Mouse (Mus musculus): ENCODE data around the gene Grin1. TPM values are rescaled to one million over a fixed set of nuclear protein-coding genes. Genes with fewer than 3 reads are reported as not detected.

Grin1 gene
- total and polyA plus RNA-seq, 2 experiments from 2014 or later: 71.5 to 146 TPM

DNA sequence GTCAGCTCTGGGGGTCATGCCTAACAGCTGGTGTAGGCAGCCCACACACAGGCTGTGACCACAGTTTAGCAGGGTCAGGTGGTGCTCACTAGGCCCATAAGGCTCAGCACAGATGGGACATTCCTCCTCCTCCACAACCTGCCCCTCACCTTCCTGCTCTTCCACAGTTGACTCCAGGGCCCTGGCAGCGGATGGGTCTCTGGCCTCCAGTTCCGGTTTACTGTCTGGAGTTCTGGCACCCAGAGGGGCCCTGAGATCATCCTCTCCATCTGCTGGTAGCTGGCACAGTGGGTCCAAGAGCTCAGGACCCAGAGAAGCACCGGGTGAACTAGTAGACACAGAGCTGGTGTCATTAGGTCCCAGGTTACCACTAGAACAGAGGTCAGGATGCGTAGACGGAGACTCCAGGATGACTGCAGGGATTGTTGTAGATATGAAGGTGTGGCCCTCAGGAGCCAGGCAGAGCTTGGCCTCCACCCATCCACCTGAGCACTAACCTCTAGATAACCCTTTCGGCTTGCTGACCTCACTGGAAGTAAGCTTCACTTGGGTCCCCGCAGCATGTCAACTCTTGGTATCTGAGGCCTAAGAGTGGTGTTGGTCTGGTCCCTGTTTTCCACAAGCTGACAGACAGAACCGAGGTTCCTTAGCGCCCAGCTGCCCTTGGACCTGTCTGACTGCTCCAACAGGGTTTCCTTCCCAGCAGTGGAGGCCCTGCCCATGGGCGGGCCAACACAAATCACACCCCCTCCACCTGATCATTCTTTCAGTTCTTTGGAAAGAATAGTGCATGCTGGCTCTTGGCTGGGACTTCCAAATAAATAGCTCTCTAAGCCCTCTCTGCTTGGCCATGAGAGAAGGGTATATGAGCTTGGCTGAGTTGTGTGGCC lies 72.6 kb downstream of the Grin1 start, which contains the start of gene AL732309.1:
Gene AL732309.1, minus strand, starts transcription at position 681 of the 890 bp plus-strand sequence.
- no peaks in the 10 kb centered on the region for H3K27me3 ChIP-seq (ENCODE audit: insufficient read depth, low read length)
- H3K4me1 ChIP-seq (ENCODE audit: insufficient read depth, low read length): peaks cover 8% of the 10 kb centered on the region; the same call in 1 of the 2 replicates
- 94% methylated on average over 9 of the region's 10 CpGs for WGBS
- DNase-seq (ENCODE audit: low spot score) (no peak), ATAC-seq (ENCODE audit: low FRiP score) (no peak)
- H3K4me3 ChIP-seq (ENCODE audit: low read depth, low read length): no peak within 1 kb of the TSS
- H3K27ac ChIP-seq (ENCODE audit: low read depth, low read length): no peak within 1 kb of the TSS
- no peak within 1 kb of the TSS for H3K4me2 ChIP-seq (ENCODE audit: low read depth, low read length, poor library complexity, severe bottlenecking)
- no peak for TF ChIP-seq CTCF (IDR thresholded peaks at IDR 0.05)
- no peaks in the 10 kb centered on the region for H3K9me3 ChIP-seq (ENCODE audit: low read length)
- no peak within 1 kb of the TSS for H3K9ac ChIP-seq (replicated peaks; ENCODE audit: low read length, poor library complexity, severe bottlenecking)
- peaks cover 32% of the 10 kb centered on the region for H3K36me3 ChIP-seq (ENCODE audit: insufficient read depth, low read length)

DNA sequence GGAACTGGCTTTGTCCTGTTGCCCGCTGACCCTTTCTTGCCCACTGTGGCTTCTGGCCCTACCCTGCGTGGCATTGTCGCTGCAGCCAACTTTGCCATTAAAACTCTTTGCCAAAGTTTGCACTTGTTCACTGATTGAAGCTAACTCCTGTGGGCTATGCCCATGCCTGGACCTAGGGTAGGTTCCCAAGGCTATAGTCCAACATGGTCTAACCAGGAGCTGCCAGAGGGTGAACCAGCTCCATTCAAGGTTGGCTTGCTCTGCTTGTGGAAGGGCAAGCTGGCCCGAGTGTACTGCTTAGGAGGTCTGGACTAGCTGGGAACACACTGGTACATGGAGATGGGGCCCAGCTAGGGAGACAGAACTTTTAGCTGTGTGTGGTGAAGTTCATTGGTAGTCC lies 74.8 kb downstream of the Grin1 start:
- 88% methylated on average over 4 of the region's 4 CpGs for WGBS
- no peak overlapping the region for H3K9ac ChIP-seq (replicated peaks; ENCODE audit: low read length, poor library complexity, severe bottlenecking)
- DNase-seq (ENCODE audit: low spot score): no peak
- ATAC-seq (ENCODE audit: low FRiP score): no peak
- H3K27ac ChIP-seq (ENCODE audit: low read depth, low read length): no peak overlapping the region
- H3K4me3 ChIP-seq (ENCODE audit: low read depth, low read length): no peak overlapping the region
- H3K27me3 ChIP-seq (ENCODE audit: insufficient read depth, low read length): no peaks in the 10 kb centered on the region
- TF ChIP-seq CTCF (IDR thresholded peaks at IDR 0.05): no peak
- H3K4me1 ChIP-seq (ENCODE audit: insufficient read depth, low read length): peaks cover 9% of the 10 kb centered on the region; the same call in 1 of the 2 replicates
- H3K9me3 ChIP-seq (ENCODE audit: low read length): no peaks in the 10 kb centered on the region
- H3K4me2 ChIP-seq (ENCODE audit: low read depth, low read length, poor library complexity, severe bottlenecking): no peak overlapping the region
- peaks cover 25% of the 10 kb centered on the region for H3K36me3 ChIP-seq (ENCODE audit: insufficient read depth, low read length)

- no peaks in the 10 kb centered on the region for H3K9me3 ChIP-seq (ENCODE audit: low read length)
These were observed 75.6 kb downstream of the Grin1 start for GRCm38 (mm10) chr2:25243342-25243741.

DNA sequence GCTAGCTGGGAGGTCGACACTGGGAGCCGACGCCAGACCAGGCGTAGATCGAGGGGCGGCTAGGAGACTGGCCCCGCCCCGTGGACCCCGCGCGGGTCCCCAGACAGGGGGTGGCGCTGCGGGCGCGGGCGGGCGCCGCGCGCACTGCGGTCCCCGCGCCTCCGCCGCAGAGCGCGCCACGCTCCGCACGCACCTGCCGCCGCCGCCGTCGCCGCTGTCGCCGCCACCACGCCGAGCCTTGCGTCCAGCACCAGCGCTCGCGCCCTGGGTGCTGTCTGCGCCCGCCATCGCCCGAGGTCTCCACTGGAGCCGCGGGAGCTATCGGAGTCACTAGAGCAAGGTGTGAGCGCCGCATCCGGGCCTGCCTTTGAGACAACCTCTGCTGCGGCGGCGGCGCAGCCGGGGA lies 76.9 kb downstream of the Grin1 start, which contains the start of the genes Rnf208 and Cysrt1:
Gene Rnf208, plus strand, starts transcription at position 155 of the 406 bp plus-strand sequence.
Gene Cysrt1, minus strand, starts transcription at position 352 of the 406 bp plus-strand sequence.
- TF ChIP-seq CTCF (IDR thresholded peaks at IDR 0.05): no peak
- ATAC-seq (ENCODE audit: low FRiP score) (peak; percentile 60), DNase-seq (ENCODE audit: low spot score) (peak; percentile 57)
- Histone ChIP-seq H3K36me3 (ENCODE audit: insufficient read depth, low read length) (peaks cover 17% of the 10 kb centered on the region), H3K4me1 (ENCODE audit: insufficient read depth, low read length) (peaks cover 9% of the 10 kb centered on the region; the same call in 1 of the 2 replicates), H3K4me3 (ENCODE audit: low read depth, low read length) (peak within 1 kb of the TSS; percentile 75), H3K4me2 (ENCODE audit: low read depth, low read length, poor library complexity, severe bottlenecking) (peak within 1 kb of the TSS; percentile 94), H3K9me3 (ENCODE audit: low read length) (no peaks in the 10 kb centered on the region), H3K9ac (replicated peaks; ENCODE audit: low read length, poor library complexity, severe bottlenecking) (peak within 1 kb of the TSS; percentile 87), H3K27ac (ENCODE audit: low read depth, low read length) (peak within 1 kb of the TSS; percentile 80), H3K27me3 (ENCODE audit: insufficient read depth, low read length) (no peaks in the 10 kb centered on the region)
- 2% methylated on average over 42 of the region's 59 CpGs for WGBS

More at GRCm38 (mm10) chr2:25243342-25243741, 75.6 kb downstream of the Grin1 start:
- peaks cover 24% of the 10 kb centered on the region for H3K36me3 ChIP-seq (ENCODE audit: insufficient read depth, low read length)
- no peak for TF ChIP-seq CTCF (IDR thresholded peaks at IDR 0.05)
- H3K9ac ChIP-seq (replicated peaks; ENCODE audit: low read length, poor library complexity, severe bottlenecking): peak overlapping the region; percentile 87
- H3K4me2 ChIP-seq (ENCODE audit: low read depth, low read length, poor library complexity, severe bottlenecking): peak overlapping the region; percentile 94
- peaks cover 9% of the 10 kb centered on the region; the same call in 1 of the 2 replicates for H3K4me1 ChIP-seq (ENCODE audit: insufficient read depth, low read length)
- no peak for ATAC-seq (ENCODE audit: low FRiP score)
- 85% methylated on average over 8 of the region's 8 CpGs for WGBS
- no peaks in the 10 kb centered on the region for H3K27me3 ChIP-seq (ENCODE audit: insufficient read depth, low read length)
- DNase-seq (ENCODE audit: low spot score): no peak
- no peak overlapping the region for H3K27ac ChIP-seq (ENCODE audit: low read depth, low read length)
- peak overlapping the region; percentile 75 for H3K4me3 ChIP-seq (ENCODE audit: low read depth, low read length)

GRCm38 (mm10) chr2:25241438-25241775 lies 77.6 kb downstream of the Grin1 start:
- WGBS: 14% methylated on average over 6 of the region's 6 CpGs

More at GRCm38 (mm10) chr2:25241438-25241775, 77.6 kb downstream of the Grin1 start:
- Histone ChIP-seq H3K36me3 (ENCODE audit: insufficient read depth, low read length) (peaks cover 17% of the 10 kb centered on the region), H3K27me3 (ENCODE audit: insufficient read depth, low read length) (no peaks in the 10 kb centered on the region), H3K9me3 (ENCODE audit: low read length) (no peaks in the 10 kb centered on the region), H3K4me3 (ENCODE audit: low read depth, low read length) (peak overlapping the region; percentile 75), H3K27ac (ENCODE audit: low read depth, low read length) (peak overlapping the region; percentile 80), H3K4me2 (ENCODE audit: low read depth, low read length, poor library complexity, severe bottlenecking) (peak overlapping the region; percentile 94), H3K4me1 (ENCODE audit: insufficient read depth, low read length) (peaks cover 9% of the 10 kb centered on the region; the same call in 1 of the 2 replicates), H3K9ac (replicated peaks; ENCODE audit: low read length, poor library complexity, severe bottlenecking) (peak overlapping the region; percentile 87)
- no peak for TF ChIP-seq CTCF (IDR thresholded peaks at IDR 0.05)
- no peak for DNase-seq (ENCODE audit: low spot score)
- ATAC-seq (ENCODE audit: low FRiP score): peak; percentile 47; the same call in 1 of the 2 replicates

Other genes with a start within 250 kb of the Grin1 start
Only the 30 nearest of the 35 such genes appear.
- gene Nrarp, start 138.4 kb downstream of the Grin1 start, total RNA-seq (2014; rRNA removed): 49.2 and 49.9 TPM in 2 replicates
- gene Nrarp, start 138.4 kb downstream of the Grin1 start, polyA plus RNA-seq (2015; fragmentation: Nextera tagmentation; extraction: Ambion mirVana): 16.1 and 16.5 TPM in 2 replicates
- 1.7 and 3.5 TPM in 2 replicates for gene Tor4a, start 122.3 kb downstream of the Grin1 start, total RNA-seq (2014; rRNA removed)
- 0.98 and 1.3 TPM in 2 replicates for gene Tor4a, start 122.3 kb downstream of the Grin1 start, polyA plus RNA-seq (2015; fragmentation: Nextera tagmentation; extraction: Ambion mirVana)
- 87.0 and 101 TPM in 2 replicates for gene Nelfb, start 107.7 kb downstream of the Grin1 start, total RNA-seq (2014; rRNA removed)
- gene Nelfb, start 107.7 kb downstream of the Grin1 start, polyA plus RNA-seq (2015; fragmentation: Nextera tagmentation; extraction: Ambion mirVana): 90.4 TPM in 2 replicates
- 0.38 TPM in 1 of 2 replicates, not detected in the other for gene Stpg3, start 104.5 kb downstream of the Grin1 start, total RNA-seq (2014; rRNA removed)
- not detected in 2 replicates for gene Stpg3, start 104.5 kb downstream of the Grin1 start, polyA plus RNA-seq (2015; fragmentation: Nextera tagmentation; extraction: Ambion mirVana)
- not detected in 2 replicates for gene Fam166a, start 100.4 kb downstream of the Grin1 start, total RNA-seq (2014; rRNA removed)
- gene Fam166a, start 100.4 kb downstream of the Grin1 start, polyA plus RNA-seq (2015; fragmentation: Nextera tagmentation; extraction: Ambion mirVana): 1.5 TPM in 1 of 2 replicates, not detected in the other
- 547 and 625 TPM in 2 replicates for gene Tubb4b, start 94.5 kb downstream of the Grin1 start, total RNA-seq (2014; rRNA removed)
- gene Tubb4b, start 94.5 kb downstream of the Grin1 start, polyA plus RNA-seq (2015; fragmentation: Nextera tagmentation; extraction: Ambion mirVana): 461 and 501 TPM in 2 replicates
- not detected in 2 replicates for gene Slc34a3, start 84.8 kb downstream of the Grin1 start, total RNA-seq (2014; rRNA removed)
- gene Slc34a3, start 84.8 kb downstream of the Grin1 start, polyA plus RNA-seq (2015; fragmentation: Nextera tagmentation; extraction: Ambion mirVana): not detected in 2 replicates
- 0.33 TPM in 1 of 2 replicates, not detected in the other for gene Rnf224, start 82.4 kb downstream of the Grin1 start, total RNA-seq (2014; rRNA removed)
- not detected in 2 replicates for gene Rnf224, start 82.4 kb downstream of the Grin1 start, polyA plus RNA-seq (2015; fragmentation: Nextera tagmentation; extraction: Ambion mirVana)
- 130 and 157 TPM in 2 replicates for gene Rnf208, start 76.9 kb downstream of the Grin1 start, total RNA-seq (2014; rRNA removed)
- 240 and 253 TPM in 2 replicates for gene Rnf208, start 76.9 kb downstream of the Grin1 start, polyA plus RNA-seq (2015; fragmentation: Nextera tagmentation; extraction: Ambion mirVana)
- 1.2 TPM in 1 of 2 replicates, not detected in the other for gene Cysrt1, start 76.7 kb downstream of the Grin1 start, total RNA-seq (2014; rRNA removed)
- gene Cysrt1, start 76.7 kb downstream of the Grin1 start, polyA plus RNA-seq (2015; fragmentation: Nextera tagmentation; extraction: Ambion mirVana): 0.19 TPM in 1 of 2 replicates, not detected in the other
- 7.3 and 12.3 TPM in 2 replicates for gene AL732309.1, start 72.3 kb downstream of the Grin1 start, total RNA-seq (2014; rRNA removed)
- gene AL732309.1, start 72.3 kb downstream of the Grin1 start, polyA plus RNA-seq (2015; fragmentation: Nextera tagmentation; extraction: Ambion mirVana): 2.4 and 3.0 TPM in 2 replicates
- gene Tmem203, start 63.7 kb downstream of the Grin1 start, total RNA-seq (2014; rRNA removed): 34.4 and 47.8 TPM in 2 replicates
- gene Tmem203, start 63.7 kb downstream of the Grin1 start, polyA plus RNA-seq (2015; fragmentation: Nextera tagmentation; extraction: Ambion mirVana): 20.0 and 22.7 TPM in 2 replicates
- gene Tprn, start 56.6 kb downstream of the Grin1 start, total RNA-seq (2014; rRNA removed): 23.7 and 45.5 TPM in 2 replicates
- 17.8 and 18.1 TPM in 2 replicates for gene Tprn, start 56.6 kb downstream of the Grin1 start, polyA plus RNA-seq (2015; fragmentation: Nextera tagmentation; extraction: Ambion mirVana)
- 71.7 and 83.9 TPM in 2 replicates for gene Ssna1, start 46.7 kb downstream of the Grin1 start, total RNA-seq (2014; rRNA removed)
- gene Ssna1, start 46.7 kb downstream of the Grin1 start, polyA plus RNA-seq (2015; fragmentation: Nextera tagmentation; extraction: Ambion mirVana): 158 and 172 TPM in 2 replicates
- gene Anapc2, start 46.7 kb downstream of the Grin1 start, total RNA-seq (2014; rRNA removed): 35.0 and 39.3 TPM in 2 replicates
- 103 and 107 TPM in 2 replicates for gene Anapc2, start 46.7 kb downstream of the Grin1 start, polyA plus RNA-seq (2015; fragmentation: Nextera tagmentation; extraction: Ambion mirVana)
- gene Tmem210, start 31.0 kb downstream of the Grin1 start, total RNA-seq (2014; rRNA removed): not detected in 2 replicates
- not detected in 2 replicates for gene Tmem210, start 31.0 kb downstream of the Grin1 start, polyA plus RNA-seq (2015; fragmentation: Nextera tagmentation; extraction: Ambion mirVana)
- gene Lrrc26, start 29.3 kb downstream of the Grin1 start, total RNA-seq (2014; rRNA removed): not detected in 2 replicates
- gene Lrrc26, start 29.3 kb downstream of the Grin1 start, polyA plus RNA-seq (2015; fragmentation: Nextera tagmentation; extraction: Ambion mirVana): 0.23 and 0.26 TPM in 2 replicates
- 58.9 and 60.0 TPM in 2 replicates for gene Man1b1, start 13.2 kb upstream of the Grin1 start, total RNA-seq (2014; rRNA removed)
- 42.2 and 53.1 TPM in 2 replicates for gene Man1b1, start 13.2 kb upstream of the Grin1 start, polyA plus RNA-seq (2015; fragmentation: Nextera tagmentation; extraction: Ambion mirVana)
- gene Dpp7, start 37.2 kb upstream of the Grin1 start, total RNA-seq (2014; rRNA removed): 14.9 and 20.3 TPM in 2 replicates
- gene Dpp7, start 37.2 kb upstream of the Grin1 start, polyA plus RNA-seq (2015; fragmentation: Nextera tagmentation; extraction: Ambion mirVana): 22.7 and 26.2 TPM in 2 replicates
- gene Uap1l1, start 46.5 kb upstream of the Grin1 start, total RNA-seq (2014; rRNA removed): 7.9 and 9.9 TPM in 2 replicates
- 11.7 and 14.1 TPM in 2 replicates for gene Uap1l1, start 46.5 kb upstream of the Grin1 start, polyA plus RNA-seq (2015; fragmentation: Nextera tagmentation; extraction: Ambion mirVana)
- gene Sapcd2, start 53.1 kb upstream of the Grin1 start, total RNA-seq (2014; rRNA removed): 18.9 and 21.6 TPM in 2 replicates
- 12.7 and 13.4 TPM in 2 replicates for gene Sapcd2, start 53.1 kb upstream of the Grin1 start, polyA plus RNA-seq (2015; fragmentation: Nextera tagmentation; extraction: Ambion mirVana)
- gene Entpd2, start 76.7 kb upstream of the Grin1 start, total RNA-seq (2014; rRNA removed): 4.2 and 4.4 TPM in 2 replicates
- gene Entpd2, start 76.7 kb upstream of the Grin1 start, polyA plus RNA-seq (2015; fragmentation: Nextera tagmentation; extraction: Ambion mirVana): 10.4 and 10.6 TPM in 2 replicates
- 199 and 234 TPM in 2 replicates for gene Npdc1, start 80.2 kb upstream of the Grin1 start, total RNA-seq (2014; rRNA removed)
- gene Npdc1, start 80.2 kb upstream of the Grin1 start, polyA plus RNA-seq (2015; fragmentation: Nextera tagmentation; extraction: Ambion mirVana): 470 and 481 TPM in 2 replicates
- gene Fut7, start 104.1 kb upstream of the Grin1 start, total RNA-seq (2014; rRNA removed): 0.42 and 1.6 TPM in 2 replicates
- 0.22 and 0.23 TPM in 2 replicates for gene Fut7, start 104.1 kb upstream of the Grin1 start, polyA plus RNA-seq (2015; fragmentation: Nextera tagmentation; extraction: Ambion mirVana)
- gene Abca2, start 109.5 kb upstream of the Grin1 start, total RNA-seq (2014; rRNA removed): 79.8 and 84.3 TPM in 2 replicates
- gene Abca2, start 109.5 kb upstream of the Grin1 start, polyA plus RNA-seq (2015; fragmentation: Nextera tagmentation; extraction: Ambion mirVana): 13.5 and 14.5 TPM in 2 replicates
- gene Clic3, start 137.7 kb upstream of the Grin1 start, total RNA-seq (2014; rRNA removed): 0.61 and 0.66 TPM in 2 replicates
- 2.0 and 2.4 TPM in 2 replicates for gene Clic3, start 137.7 kb upstream of the Grin1 start, polyA plus RNA-seq (2015; fragmentation: Nextera tagmentation; extraction: Ambion mirVana)
- 163 and 195 TPM in 2 replicates for gene Paxx, start 141.9 kb upstream of the Grin1 start, total RNA-seq (2014; rRNA removed)
- 151 and 165 TPM in 2 replicates for gene Paxx, start 141.9 kb upstream of the Grin1 start, polyA plus RNA-seq (2015; fragmentation: Nextera tagmentation; extraction: Ambion mirVana)
- 2,128 and 2,726 TPM in 2 replicates for gene Ptgds, start 150.9 kb upstream of the Grin1 start, total RNA-seq (2014; rRNA removed)
- gene Ptgds, start 150.9 kb upstream of the Grin1 start, polyA plus RNA-seq (2015; fragmentation: Nextera tagmentation; extraction: Ambion mirVana): 2,827 and 3,075 TPM in 2 replicates
- gene Lcn12, start 174.7 kb upstream of the Grin1 start, total RNA-seq (2014; rRNA removed): not detected in 2 replicates
- gene Lcn12, start 174.7 kb upstream of the Grin1 start, polyA plus RNA-seq (2015; fragmentation: Nextera tagmentation; extraction: Ambion mirVana): not detected in 2 replicates
- 131 and 148 TPM in 2 replicates for gene Fbxw5, start 181.6 kb upstream of the Grin1 start, total RNA-seq (2014; rRNA removed)
- gene Fbxw5, start 181.6 kb upstream of the Grin1 start, polyA plus RNA-seq (2015; fragmentation: Nextera tagmentation; extraction: Ambion mirVana): 106 and 113 TPM in 2 replicates